Mouse (Mus musculus) cerebellum, adult 11 months (tissue): ENCODE measurements around the gene Ciao2a.

Experiments used
- DNase-seq: peaks from one replicate; pipeline ENCODE4 v3.0.0; 2022

The Ciao2a gene

DNA sequence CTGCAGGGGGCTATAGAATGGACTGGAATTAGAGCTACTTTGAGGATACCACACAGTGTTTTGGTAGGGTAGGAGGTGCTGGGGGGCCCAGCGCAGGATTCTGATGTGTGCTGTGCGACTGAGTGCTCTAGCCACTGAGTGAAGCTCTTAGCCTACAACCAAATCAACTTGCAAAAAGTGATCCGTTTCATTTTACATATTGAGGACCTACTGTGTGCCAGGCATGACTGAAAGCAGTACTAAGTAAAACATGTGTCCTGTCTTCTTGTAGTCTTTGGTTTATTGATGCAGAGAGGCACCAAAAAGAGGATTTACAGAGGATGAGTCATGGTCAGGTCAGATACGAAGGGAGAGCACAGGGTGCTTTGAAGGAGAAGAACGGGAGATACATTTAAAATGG is 40.8 kb downstream of the Ciao2a start:
- DNase-seq = no peak

DNA sequence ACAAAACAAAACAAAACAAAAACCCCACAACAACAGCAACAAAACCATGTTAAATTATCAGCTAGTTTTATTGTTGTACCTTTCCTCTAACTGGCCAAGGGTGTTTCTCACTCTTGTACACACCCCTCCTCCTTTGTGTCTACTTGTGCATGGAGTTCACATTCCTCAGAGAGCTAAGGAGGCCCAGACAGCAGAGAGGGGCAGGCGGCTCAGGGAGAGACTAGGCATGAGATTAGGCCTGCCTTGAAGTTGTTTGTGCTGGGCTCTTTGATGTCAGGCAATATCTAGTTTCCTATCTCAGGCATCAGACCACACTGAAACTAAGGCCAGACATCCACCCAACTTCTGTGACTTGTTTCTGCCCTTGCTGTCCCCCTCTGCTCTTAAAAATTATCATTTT is 41.8 kb downstream of the Ciao2a start:
- DNase-seq = no peak

DNA sequence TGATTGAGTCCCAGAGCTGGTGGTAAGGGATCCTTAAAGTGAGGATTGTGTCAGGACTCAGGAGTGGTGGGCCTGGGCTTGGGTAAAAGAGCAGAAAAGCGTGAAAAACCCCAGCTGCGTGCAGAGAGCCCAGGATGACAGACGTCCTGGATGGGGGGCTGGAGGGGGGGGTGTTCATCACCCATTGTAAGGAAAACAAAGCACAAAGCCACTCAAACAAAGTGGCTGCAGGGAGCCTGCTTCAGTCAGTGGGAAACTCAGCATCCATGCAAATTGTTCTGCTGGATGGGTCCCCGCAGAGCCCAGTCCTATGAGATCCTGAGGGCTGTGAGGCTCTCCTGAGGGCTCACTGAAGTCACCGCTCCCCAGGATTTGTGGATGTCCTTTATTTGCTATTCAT is 44.1 kb downstream of the Ciao2a start:
- no peak for DNase-seq

DNA sequence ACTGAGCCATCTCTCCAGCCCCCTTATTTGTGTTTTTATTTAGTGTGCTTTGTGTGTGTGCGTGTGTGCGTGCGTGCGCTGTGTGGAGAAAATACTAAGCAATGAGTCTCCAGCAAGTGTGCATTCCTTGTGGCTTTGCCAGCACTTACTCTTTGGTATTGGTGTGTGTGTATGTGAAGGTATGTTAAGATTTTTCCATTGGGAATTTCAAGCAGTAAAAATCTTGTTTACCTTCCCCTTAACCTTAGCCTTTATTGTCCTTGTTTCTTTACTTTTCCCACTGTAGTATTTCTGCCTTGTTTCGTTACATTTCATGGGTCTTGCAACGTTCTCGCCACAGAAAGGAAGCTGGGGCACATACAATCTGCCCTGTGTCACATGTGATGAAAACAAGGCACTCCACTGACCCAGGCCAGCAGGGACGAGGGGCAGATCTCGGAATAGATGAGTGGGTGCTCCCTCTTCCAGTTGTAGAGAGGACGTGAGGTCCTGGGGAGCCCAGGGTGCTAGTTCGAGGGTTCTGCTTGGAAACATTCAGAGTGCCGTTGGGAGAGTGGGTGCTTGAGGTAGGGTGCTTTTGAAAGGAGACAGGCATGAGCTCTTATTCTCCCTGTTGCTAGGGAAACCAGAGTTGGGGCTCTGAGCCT is 45.0 kb downstream of the Ciao2a start:
- DNase-seq = no peak

DNA sequence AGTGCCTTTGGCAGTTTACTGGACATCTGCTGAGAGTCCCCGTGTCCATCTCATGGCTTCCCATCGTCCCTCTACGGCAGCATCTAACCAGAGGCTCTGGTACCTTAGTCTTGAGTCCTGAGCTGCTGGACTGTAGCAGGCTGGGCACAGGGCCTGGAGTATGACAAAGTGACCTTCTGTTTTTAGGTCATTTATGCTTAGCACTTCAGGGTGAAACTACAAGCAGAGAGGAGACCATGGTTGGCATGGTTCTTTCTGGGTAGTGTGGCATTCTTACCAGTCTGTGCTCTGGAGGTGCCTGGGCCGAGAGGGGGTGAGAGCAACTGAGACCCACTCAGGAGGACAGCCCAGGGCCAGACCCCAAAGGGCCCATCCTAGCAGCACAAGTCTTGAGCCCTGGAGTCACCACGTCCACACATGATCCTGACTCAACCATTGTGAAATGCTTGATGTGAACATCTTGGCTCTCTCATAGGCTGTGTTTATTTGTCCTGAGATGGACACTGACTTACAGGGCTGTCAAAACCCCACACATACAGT is 47.0 kb downstream of the Ciao2a start:
- DNase-seq = no peak

DNA sequence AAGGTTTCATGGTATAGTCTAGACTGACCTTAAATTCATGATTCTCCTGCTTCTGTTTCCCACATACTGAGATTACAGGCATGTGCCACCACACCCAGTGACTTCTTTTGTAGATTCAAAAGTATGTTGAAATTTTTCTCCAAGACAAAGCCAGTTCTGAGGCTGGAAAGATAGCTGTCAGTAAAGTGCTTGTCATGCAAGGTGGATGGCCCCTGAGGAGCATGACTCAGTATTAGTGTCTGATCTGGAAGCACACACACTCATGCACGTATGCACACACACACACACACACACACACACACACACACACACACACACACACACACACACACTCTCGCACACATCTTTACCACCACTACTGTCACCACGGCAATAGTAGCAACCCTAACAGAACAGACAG is 48.6 kb downstream of the Ciao2a start:
- DNase-seq = no peak

DNA sequence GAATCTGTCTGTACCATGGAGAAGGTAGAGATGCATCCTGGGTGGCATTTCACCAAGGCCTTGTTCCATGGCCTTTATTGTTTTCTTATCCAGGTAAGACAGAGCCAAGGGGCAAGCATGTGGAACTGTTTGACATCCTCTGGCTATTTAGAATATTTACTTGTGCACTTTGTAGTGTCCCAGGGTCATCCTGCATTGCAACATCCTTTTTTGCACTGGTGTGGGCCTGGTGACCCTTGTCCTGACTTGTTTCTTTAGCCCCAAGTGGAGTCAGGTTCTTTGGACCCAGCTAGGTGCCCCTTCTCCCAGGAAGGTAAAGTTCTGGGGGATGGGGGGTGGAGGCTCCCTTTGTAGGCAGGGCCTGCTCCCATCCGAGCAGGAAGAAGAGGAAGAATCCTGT is 51.6 kb downstream of the Ciao2a start:
- no peak for DNase-seq

DNA sequence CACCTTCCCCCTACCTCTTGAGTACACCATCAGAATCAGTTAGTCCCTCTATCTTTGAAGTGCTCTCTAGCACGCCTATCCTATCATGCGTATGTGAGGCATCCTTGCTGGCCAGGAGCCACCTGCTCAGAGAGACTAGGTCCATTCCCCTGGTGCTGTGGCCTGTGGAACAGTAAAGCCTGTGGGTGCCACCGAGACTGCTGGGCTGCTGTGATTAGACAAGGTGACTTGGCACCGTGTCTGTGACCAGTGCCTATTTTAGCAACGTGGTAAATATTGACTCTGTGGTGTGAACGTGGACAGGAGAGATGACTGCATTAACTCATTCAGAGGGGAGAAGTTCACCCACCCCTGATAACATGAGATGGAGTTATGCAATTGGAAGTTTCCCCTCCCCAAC is 53.4 kb downstream of the Ciao2a start:
- DNase-seq = no peak

DNA sequence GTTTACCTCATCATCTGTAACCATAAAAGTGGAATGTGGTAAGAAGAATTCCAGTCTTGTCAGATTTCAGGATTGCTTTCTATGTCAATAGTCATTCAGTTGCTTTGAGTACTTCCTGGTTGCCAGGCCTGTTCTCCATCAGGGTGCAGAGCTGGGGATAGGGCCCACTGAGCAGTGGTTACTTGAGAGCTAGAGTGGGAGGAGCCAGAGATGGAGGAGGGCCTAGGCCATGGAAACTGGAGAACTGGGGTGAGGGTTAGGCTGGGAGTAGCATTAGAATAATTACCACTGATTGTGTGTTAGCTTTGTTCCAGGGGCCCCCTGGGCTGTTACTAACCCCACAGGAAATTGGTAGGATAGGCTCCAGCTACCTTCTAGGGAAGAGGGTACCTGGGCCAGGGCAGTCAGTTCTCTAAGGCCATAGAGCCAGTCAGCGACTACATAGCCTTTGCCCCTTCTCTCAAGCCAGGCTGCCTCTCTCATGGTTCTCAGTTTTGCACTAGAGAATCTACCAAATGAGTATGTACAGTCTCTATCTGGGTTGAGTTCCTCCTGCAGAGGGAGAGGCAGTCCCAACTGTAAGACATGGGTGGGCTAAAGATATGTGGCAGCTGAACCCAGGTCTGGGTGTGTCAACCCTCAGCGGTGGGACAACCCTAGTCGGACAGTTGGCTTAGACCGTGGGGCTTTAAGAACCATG is 54.9 kb downstream of the Ciao2a start:
- no peak for DNase-seq

DNA sequence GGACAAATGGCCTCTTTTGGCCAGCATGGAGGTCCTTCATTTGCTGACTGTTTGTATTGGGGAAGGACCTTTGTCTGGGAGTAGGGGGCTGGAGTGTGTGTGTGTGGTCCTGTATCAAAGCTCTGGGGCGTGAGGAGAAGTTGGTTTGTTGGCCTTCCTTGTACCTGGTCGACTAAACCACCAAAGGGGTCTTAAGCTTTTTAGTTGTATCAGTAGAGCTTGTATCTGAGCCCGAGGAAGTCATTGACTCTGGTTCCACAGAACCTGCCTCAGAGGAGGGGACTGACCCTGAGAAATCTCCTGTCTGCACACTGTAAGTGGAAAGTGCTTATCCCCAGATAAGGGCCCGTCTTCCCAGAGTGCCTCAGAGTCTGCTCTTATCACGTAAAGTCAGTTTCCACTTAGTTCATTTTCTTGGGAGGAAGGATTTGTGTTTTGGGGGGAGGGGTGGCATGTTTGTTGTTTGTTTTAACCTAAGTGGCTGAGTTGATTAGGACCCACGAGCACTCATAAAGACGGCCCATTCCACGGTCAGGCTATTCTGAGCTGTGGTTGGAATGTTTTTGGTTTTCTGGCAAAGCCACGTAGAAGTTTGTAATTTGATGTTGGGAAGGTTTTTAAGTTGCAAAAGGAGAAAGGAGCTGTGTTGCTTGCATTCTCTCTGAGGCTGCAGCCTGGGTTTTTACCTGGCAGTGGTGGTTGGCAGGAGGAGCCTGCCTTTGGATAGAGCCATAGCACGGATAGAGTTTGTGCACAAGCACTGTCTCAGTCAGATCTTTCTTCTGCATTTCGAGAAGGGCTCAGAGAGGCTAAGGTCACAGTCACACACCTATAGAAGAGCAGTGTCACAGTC is 55.6 kb downstream of the Ciao2a start:
- no peak for DNase-seq

DNA sequence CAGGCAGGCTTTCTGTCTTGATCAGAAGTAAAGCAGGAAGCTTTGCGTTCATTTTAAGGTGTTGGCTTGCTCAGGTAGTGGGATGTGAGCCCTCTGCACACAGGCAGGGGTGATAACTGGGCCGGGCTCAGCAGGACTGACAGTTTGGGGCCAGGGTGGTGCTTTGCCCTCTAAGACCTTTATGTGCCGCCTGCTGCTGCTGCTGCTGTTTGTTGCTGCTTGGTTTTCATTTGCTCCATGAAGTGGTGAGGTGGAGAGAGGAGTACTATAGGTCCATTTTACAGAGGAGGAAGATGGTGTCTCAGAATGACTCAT is 56.2 kb downstream of the Ciao2a start:
- no peak for DNase-seq

DNA sequence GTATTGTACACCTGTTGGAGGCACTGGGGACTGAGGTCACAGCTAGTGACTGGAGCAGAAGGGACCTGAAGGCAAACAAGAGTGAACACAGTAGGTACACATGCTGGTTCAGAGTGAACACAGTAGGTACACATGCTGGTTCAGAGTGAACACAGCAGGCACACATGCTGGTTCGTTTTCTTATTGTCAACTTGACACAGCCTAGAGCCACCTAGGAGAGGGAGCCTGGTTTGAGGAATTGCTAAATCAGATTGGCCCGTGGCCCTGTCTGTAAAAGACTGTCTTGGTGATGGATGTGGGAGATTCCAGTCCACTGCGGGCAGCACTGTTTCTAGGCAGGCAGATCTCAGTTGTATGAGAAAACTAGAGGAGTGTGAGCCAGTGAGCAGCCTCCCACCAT is 56.6 kb downstream of the Ciao2a start:
- DNase-seq = no peak

DNA sequence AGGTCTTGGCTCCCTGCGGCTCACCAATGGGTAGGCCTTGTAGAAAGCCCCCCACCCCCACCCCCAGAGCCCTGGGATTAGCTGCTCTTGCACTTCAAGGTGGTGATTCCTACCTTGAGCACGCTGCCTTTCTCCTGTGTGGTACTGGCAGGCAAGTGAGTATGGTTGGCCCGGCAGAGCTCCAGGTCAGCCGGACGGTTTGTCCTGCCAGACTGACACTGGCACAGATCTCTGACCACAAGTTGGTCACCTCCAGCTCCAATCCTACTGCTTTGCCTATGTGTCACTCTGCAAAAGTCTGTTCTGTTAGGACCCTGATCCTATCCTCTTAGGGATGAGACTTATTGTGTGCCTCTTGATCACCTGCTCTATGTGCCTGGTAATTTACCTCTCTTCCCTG is 58.2 kb downstream of the Ciao2a start:
- no peak for DNase-seq

DNA sequence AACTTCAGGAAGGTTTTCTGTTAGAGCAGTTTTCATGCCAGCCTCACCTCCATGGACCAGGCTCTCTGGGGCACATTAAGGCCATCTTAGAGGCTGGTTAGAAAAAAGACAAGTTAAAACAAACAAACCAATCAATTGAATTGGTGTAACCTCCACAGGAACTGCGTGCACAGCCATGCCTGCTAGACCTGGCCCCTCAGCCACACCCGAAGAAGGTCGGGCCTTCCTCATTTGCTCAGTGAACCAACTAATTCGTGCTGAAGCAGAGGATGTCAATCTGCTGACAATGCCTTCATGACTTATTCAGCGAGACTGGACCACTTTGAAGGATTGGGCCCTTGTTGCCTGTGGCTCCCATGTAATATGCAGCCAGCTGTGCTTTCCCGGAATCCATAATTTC is 60.0 kb downstream of the Ciao2a start:
- no peak for DNase-seq
